ENCODE assay signal across 10 mouse cellular contexts in genomic region chr12:84625116-84625515, GRCm38 (mm10). TPM values are rescaled to one million over a fixed set of nuclear protein-coding genes. Genes with fewer than 3 reads are reported as not detected.
DNase-seq lines count a peak whose midpoint lies in the region; ATAC-seq lines count a peak whose summit lies in the region.
"Had no signal": no experiment of that assay in that cellular context is flagged by ENCODE, and none has a peak within 500 bp of the region (broad histone marks: within the 10 kb centered on the region; RNA-seq: fewer than 3 reads in every experiment).

No protein-coding gene starts in this region.

- H3K36me3 ChIP-seq in embryonic facial prominence, embryonic 13.5 days: no peaks in the 10 kb centered on the region
- no peaks in the 10 kb centered on the region for H3K36me3 ChIP-seq in hindbrain, embryonic 15.5 days
- H3K36me3 ChIP-seq in neural tube, embryonic 15.5 days: no peaks in the 10 kb centered on the region
- no peaks in the 10 kb centered on the region for H3K36me3 ChIP-seq in kidney, embryonic 14.5 days (ENCODE audit: control insufficient read depth, insufficient read depth, low read length)

- no peak overlapping the region for H3K27ac ChIP-seq in embryonic facial prominence, embryonic 13.5 days
- H3K27ac ChIP-seq in hindbrain, embryonic 15.5 days (replicated peaks): no peak overlapping the region
- H3K27ac ChIP-seq in neural tube, embryonic 15.5 days (replicated peaks): no peak overlapping the region
- H3K27ac ChIP-seq in kidney, embryonic 14.5 days (ENCODE audit: low read depth, low read length): no peak overlapping the region

- DNase-seq in left cerebral cortex, postnatal 4 days: peak; percentile 11
- DNase-seq in left cerebral cortex, adult 9 months (ENCODE audit: low spot score in 2 of 2): no peak
- DNase-seq in layer of hippocampus, adult 8-10 months (ENCODE audit: low spot score in 2 of 2): no peak
- DNase-seq: kidney, postnatal 10 days had no signal

- peaks cover 39% of the 10 kb centered on the region for H3K27me3 ChIP-seq in embryonic facial prominence, embryonic 13.5 days
- 0 out of 2 replicates have a peak, but pooled peaks cover 3% of the 10 kb centered on the region for H3K27me3 ChIP-seq in hindbrain, embryonic 15.5 days
- H3K27me3 ChIP-seq in neural tube, embryonic 15.5 days (replicated peaks): no peaks in the 10 kb centered on the region; the same call in 1 of the 2 replicates
- H3K27me3 ChIP-seq in kidney, embryonic 14.5 days (ENCODE audit: control insufficient read depth, insufficient read depth, low read length): peaks cover 25% of the 10 kb centered on the region

- 5% methylated on average over 9 of the region's 9 CpGs for WGBS in embryonic facial prominence, embryonic 13.5 days
- WGBS in hindbrain, embryonic 15.5 days: 7% methylated on average over 9 of the region's 9 CpGs
- 5% methylated on average over 9 of the region's 9 CpGs for WGBS in neural tube, embryonic 15.5 days
- WGBS in kidney, embryonic 14.5 days: 5% methylated on average over 9 of the region's 9 CpGs

- H3K4me2 ChIP-seq in embryonic facial prominence, embryonic 13.5 days: 0 out of 2 replicates have a peak overlapping the region, but pooled peaks have one; percentile 9
- H3K4me2 ChIP-seq in hindbrain, embryonic 15.5 days: peak overlapping the region; percentile 38
- H3K4me2 ChIP-seq in neural tube, embryonic 15.5 days: peak overlapping the region; percentile 31
- no peak overlapping the region for H3K4me2 ChIP-seq in kidney, embryonic 14.5 days (replicated peaks; ENCODE audit: low read depth, low read length)

- no peak for ATAC-seq in embryonic facial prominence, embryonic 13.5 days (ENCODE audit: insufficient number of reproducible peaks, insufficient read depth, low FRiP score, low TSS enrichment, low read depth)
- no peak; the same call in 1 of the 2 replicates for ATAC-seq in hindbrain, embryonic 15.5 days (ENCODE audit: low FRiP score, low read depth)
- ATAC-seq in neural tube, embryonic 15.5 days (ENCODE audit: low FRiP score): no peak
- ATAC-seq in kidney, embryonic 14.5 days (ENCODE audit: low FRiP score, low TSS enrichment): no peak

- H3K9me3 ChIP-seq in embryonic facial prominence, embryonic 13.5 days: no peaks in the 10 kb centered on the region
- no peaks in the 10 kb centered on the region for H3K9me3 ChIP-seq in hindbrain, embryonic 15.5 days
- H3K9me3 ChIP-seq in neural tube, embryonic 15.5 days (replicated peaks): no peaks in the 10 kb centered on the region
- no peaks in the 10 kb centered on the region for H3K9me3 ChIP-seq in kidney, embryonic 14.5 days (ENCODE audit: control insufficient read depth, low read length)

- no peak overlapping the region; the same call in 1 of the 2 replicates for H3K4me3 ChIP-seq in embryonic facial prominence, embryonic 13.5 days
- no peak overlapping the region for H3K4me3 ChIP-seq in hindbrain, embryonic 15.5 days
- no peak overlapping the region for H3K4me3 ChIP-seq in neural tube, embryonic 15.5 days (replicated peaks)
- H3K4me3 ChIP-seq in kidney, embryonic 14.5 days (ENCODE audit: low read length): no peak overlapping the region

- intact Hi-C loops in left cerebral cortex, postnatal 4 days (cut with DNase I): no loop called here

- H3K9ac ChIP-seq in embryonic facial prominence, embryonic 13.5 days: peak overlapping the region; percentile 49; the same call in 1 of the 2 replicates
- H3K9ac ChIP-seq in hindbrain, embryonic 15.5 days: no peak overlapping the region
- no peak overlapping the region for H3K9ac ChIP-seq in neural tube, embryonic 15.5 days (replicated peaks)
- no peak overlapping the region for H3K9ac ChIP-seq in kidney, embryonic 14.5 days (ENCODE audit: low read depth, low read length)

- 0 out of 2 replicates have a peak, but pooled peaks cover 3% of the 10 kb centered on the region for H3K4me1 ChIP-seq in embryonic facial prominence, embryonic 13.5 days
- H3K4me1 ChIP-seq in hindbrain, embryonic 15.5 days (replicated peaks): peaks cover 17% of the 10 kb centered on the region
- H3K4me1 ChIP-seq in neural tube, embryonic 15.5 days: peaks cover 12% of the 10 kb centered on the region
- 0 out of 2 replicates have a peak, but pooled peaks cover under 1% of the 10 kb centered on the region for H3K4me1 ChIP-seq in kidney, embryonic 14.5 days (ENCODE audit: control insufficient read depth, insufficient read depth, low read length)

RNA-seq across cellular contexts. Expression of gene Abcd4, which starts 7.9 kb away (rescaled TPM):
- total RNA-seq in left cerebral cortex, postnatal 4 days (2021): 10 to 100 TPM; 10.9 to 13.5 TPM
- polyA plus RNA-seq in embryonic facial prominence, embryonic 13.5 days (2015; fragmentation: Nextera tagmentation; extraction: Ambion mirVana): 17.8 and 18.0 TPM in 2 replicates
- 13.8 and 15.4 TPM in 2 replicates for polyA plus RNA-seq in hindbrain, embryonic 15.5 days (2015; fragmentation: Nextera tagmentation; extraction: Ambion mirVana)
- 14.0 and 14.3 TPM in 2 replicates for polyA plus RNA-seq in neural tube, embryonic 15.5 days (2015; fragmentation: Nextera tagmentation; extraction: Ambion mirVana)
- 10 to 100 TPM; 14.5 to 17.4 (median 15.6) TPM for total RNA-seq in layer of hippocampus, adult 8-10 months (2022)
- 10.0 and 14.8 TPM in 2 replicates for polyA plus RNA-seq in kidney, embryonic 14.5 days (2014; fragmentation: Nextera tagmentation; extraction: Ambion mirVana)

RNA-seq across cellular contexts. Expression of gene Vrtn, which starts 15.7 kb away (rescaled TPM):
- total RNA-seq in left cerebral cortex, postnatal 4 days (2021): not detected
- polyA plus RNA-seq in embryonic facial prominence, embryonic 13.5 days (2015; fragmentation: Nextera tagmentation; extraction: Ambion mirVana): not detected in 2 replicates
- polyA plus RNA-seq in hindbrain, embryonic 15.5 days (2015; fragmentation: Nextera tagmentation; extraction: Ambion mirVana): 0.05 TPM in 1 of 2 replicates, not detected in the other
- 0.37 TPM in 1 of 2 replicates, not detected in the other for polyA plus RNA-seq in neural tube, embryonic 15.5 days (2015; fragmentation: Nextera tagmentation; extraction: Ambion mirVana)
- not detected for total RNA-seq in layer of hippocampus, adult 8-10 months (2022)
- polyA plus RNA-seq in kidney, embryonic 14.5 days (2014; fragmentation: Nextera tagmentation; extraction: Ambion mirVana): not detected in 2 replicates
- total RNA-seq: liver, adult 2 months; megakaryocyte progenitor cell, adult 5-6 weeks had no signal
- polyA plus RNA-seq: liver, adult 2 months had no signal

RNA-seq across cellular contexts. Expression of gene Vsx2, which starts 55.6 kb away (rescaled TPM):
- not detected for total RNA-seq in left cerebral cortex, postnatal 4 days (2021)
- polyA plus RNA-seq in embryonic facial prominence, embryonic 13.5 days (2015; fragmentation: Nextera tagmentation; extraction: Ambion mirVana): 0.10 and 0.20 TPM in 2 replicates
- 3.6 TPM in 2 replicates for polyA plus RNA-seq in hindbrain, embryonic 15.5 days (2015; fragmentation: Nextera tagmentation; extraction: Ambion mirVana)
- polyA plus RNA-seq in neural tube, embryonic 15.5 days (2015; fragmentation: Nextera tagmentation; extraction: Ambion mirVana): 5.7 and 6.0 TPM in 2 replicates
- under 1 TPM; 0.17 to 0.37 (median 0.24) TPM for total RNA-seq in layer of hippocampus, adult 8-10 months (2022)
- polyA plus RNA-seq in kidney, embryonic 14.5 days (2014; fragmentation: Nextera tagmentation; extraction: Ambion mirVana): 0.06 TPM in 1 of 2 replicates, not detected in the other
- total RNA-seq: liver, adult 2 months; megakaryocyte progenitor cell, adult 5-6 weeks had no signal
- polyA plus RNA-seq: liver, adult 2 months had no signal
